Mouse (Mus musculus) midbrain, postnatal 0 days (tissue): ENCODE results near the gene Erp29. TPM values are rescaled to one million over a fixed set of nuclear protein-coding genes. Genes with fewer than 3 reads are reported as not detected.

Experiments
- ATAC-seq: fragments of 200-750 bp; cut with Nextera tagmentation; 2 replicates; pipeline ENCODE4 v1.8.0; 2017; ENCODE audit warnings: moderate number of reproducible peaks, mild to moderate bottlenecking, moderate TSS enrichment, moderate library complexity; ENCODE audit not compliant: low FRiP score
- DNase-seq: peaks from one replicate; pipeline ENCODE4 v3.0.0-alpha.2; 2015; ENCODE audit warnings: low spot score
- H3K27ac ChIP-seq: fragments of 300-500 bp; sonication (generic); 2 replicates; pipeline ENCODE4 v1.5.1; 2014; ENCODE audit warnings: low read depth, mild to moderate bottlenecking, low read length, mixed read lengths
- H3K27me3 ChIP-seq: fragments of 300-500 bp; sonication (generic); 2 replicates; pipeline ENCODE4 v1.6.1; 2014; ENCODE audit warnings: low read length, control low read depth, mixed read lengths; ENCODE audit not compliant: insufficient read depth
- H3K36me3 ChIP-seq: fragments of 300-500 bp; sonication (generic); 2 replicates; pipeline ENCODE4 v1.6.1; 2014; ENCODE audit warnings: low read length, control low read depth, mixed read lengths; ENCODE audit not compliant: insufficient read depth
- H3K4me1 ChIP-seq: fragments of 300-500 bp; sonication (generic); 2 replicates; pipeline ENCODE4 v1.6.1; 2014; ENCODE audit warnings: mild to moderate bottlenecking, control low read depth, antibody characterized with exemption, low read length, mixed read lengths; ENCODE audit not compliant: insufficient read depth
- H3K4me2 ChIP-seq: fragments of 300-500 bp; sonication (generic); 2 replicates; pipeline ENCODE4 v1.6.1; 2014; ENCODE audit warnings: low read depth, mild to moderate bottlenecking, low read length, mixed read lengths; ENCODE audit not compliant: poor library complexity, severe bottlenecking
- H3K4me3 ChIP-seq: fragments of 300-500 bp; sonication (generic); 2 replicates; pipeline ENCODE4 v1.5.1; 2014; ENCODE audit warnings: low read depth, mild to moderate bottlenecking, low read length, moderate library complexity
- H3K9ac ChIP-seq: fragments of 300-500 bp; sonication (generic); replicated peaks from 2 replicates; pipeline ENCODE4 v1.6.1; 2014; ENCODE audit warnings: mild to moderate bottlenecking, low read length, moderate library complexity, mixed read lengths; ENCODE audit not compliant: poor library complexity, severe bottlenecking
- H3K9me3 ChIP-seq: fragments of 300-500 bp; sonication (generic); 2 replicates; pipeline ENCODE4 v1.6.1; 2016; ENCODE audit warnings: low read length, control low read depth
- CTCF ChIP-seq: IDR thresholded peaks from 2 replicates; pipeline ENCODE4 v1.5.1; 2016; ENCODE audit warnings: antibody characterized with exemption, mild to moderate bottlenecking
- WGBS: fragments of 180-500 bp; shearing (Covaris S2); extraction: QIAGEN DNeasy Blood & Tissue Kit; methylation state at CpG from one replicate; pipeline ENCODE4 v1.1.7; 2014; 5-methylcytosine and 5-hydroxymethylcytosine counted together
- polyA plus RNA-seq: library from polyadenylated mRNA; unstranded; fragments of >200 nt; fragmentation: Nextera tagmentation; extraction: Ambion mirVana; gene quantifications from 2 replicates; pipeline ENCODE4 v1.2.1, GENCODE M21; 2015
- total RNA-seq: library from RNA; depleted of rRNA; stranded (reverse); fragments of >200 nt; gene quantifications from 2 replicates; pipeline ENCODE4 v1.2.3, GENCODE M21; 2014

Gene Erp29
- total and polyA plus RNA-seq, 2 experiments from 2014 or later, result 70.8 to 187 TPM

GRCm38 (mm10) chr5:121444870-121445269, 7.4 kb downstream of the Erp29 start:
- H3K4me3 ChIP-seq, result no peak overlapping the region
- H3K4me2 ChIP-seq, result no peak overlapping the region
- no peaks in the 10 kb centered on the region for H3K27me3 ChIP-seq
- 95% methylated on average over 5 of the region's 5 CpGs for WGBS
- H3K27ac ChIP-seq, result no peak overlapping the region
- no peak for TF ChIP-seq CTCF
- H3K9me3 ChIP-seq, result no peaks in the 10 kb centered on the region
- no peak overlapping the region for H3K9ac ChIP-seq
- DNase-seq (no peak), ATAC-seq (no peak)
- peaks cover 60% of the 10 kb centered on the region for H3K36me3 ChIP-seq
- no peaks in the 10 kb centered on the region for H3K4me1 ChIP-seq

GRCm38 (mm10) chr5:121443548-121443947, 8.8 kb downstream of the Erp29 start:
- DNase-seq (peak; percentile 69), ATAC-seq (no peak)
- no peaks in the 10 kb centered on the region for H3K9me3 ChIP-seq
- H3K27ac ChIP-seq, result no peak overlapping the region
- WGBS, result 93% methylated on average over 3 of the region's 3 CpGs
- TF ChIP-seq CTCF, result peak; percentile 71
- H3K36me3 ChIP-seq, result peaks cover 63% of the 10 kb centered on the region
- H3K4me2 ChIP-seq, result no peak overlapping the region
- no peak overlapping the region for H3K9ac ChIP-seq
- no peak overlapping the region for H3K4me3 ChIP-seq
- H3K4me1 ChIP-seq, result no peaks in the 10 kb centered on the region
- H3K27me3 ChIP-seq, result no peaks in the 10 kb centered on the region

GRCm38 (mm10) chr5:121438756-121439155, 13.6 kb downstream of the Erp29 start:
- DNase-seq, result no peak
- no peaks in the 10 kb centered on the region for H3K9me3 ChIP-seq
- no peak overlapping the region for H3K4me3 ChIP-seq
- H3K4me2 ChIP-seq, result no peak overlapping the region
- no peak overlapping the region for H3K27ac ChIP-seq
- H3K27me3 ChIP-seq, result no peaks in the 10 kb centered on the region
- WGBS, result 92% methylated on average over 11 of the region's 11 CpGs
- H3K9ac ChIP-seq, result no peak overlapping the region
- ATAC-seq, result no peak
- H3K36me3 ChIP-seq, result peaks cover 65% of the 10 kb centered on the region
- H3K4me1 ChIP-seq, result no peaks in the 10 kb centered on the region
- TF ChIP-seq CTCF, result no peak

- Histone ChIP-seq H3K27me3 (no peaks in the 10 kb centered on the region), H3K4me1 (no peaks in the 10 kb centered on the region), H3K27ac (no peak overlapping the region), H3K4me3 (no peak overlapping the region), H3K4me2 (no peak overlapping the region), H3K9ac (no peak overlapping the region), H3K36me3 (peaks cover 71% of the 10 kb centered on the region), H3K9me3 (no peaks in the 10 kb centered on the region)
- ATAC-seq, result no peak
- 78% methylated on average over 5 of the region's 5 CpGs for WGBS
- no peak for TF ChIP-seq CTCF
- DNase-seq, result no peak
These were observed 14.2 kb downstream of the Erp29 start for GRCm38 (mm10) chr5:121438131-121438530.

- ATAC-seq (no peak), DNase-seq (no peak)
- no peak for TF ChIP-seq CTCF
- Histone ChIP-seq H3K4me3 (no peak overlapping the region), H3K27me3 (no peaks in the 10 kb centered on the region), H3K4me2 (no peak overlapping the region), H3K9me3 (no peaks in the 10 kb centered on the region), H3K9ac (no peak overlapping the region), H3K27ac (no peak overlapping the region), H3K36me3 (peaks cover 90% of the 10 kb centered on the region), H3K4me1 (no peaks in the 10 kb centered on the region)
- 68% methylated on average over 3 of the region's 3 CpGs for WGBS
These were observed 23.4 kb downstream of the Erp29 start for GRCm38 (mm10) chr5:121428954-121429353.

- WGBS, result 95% methylated on average over 10 of the region's 10 CpGs
- ATAC-seq (no peak), DNase-seq (no peak)
- H3K4me2 ChIP-seq, result no peak overlapping the region
- no peaks in the 10 kb centered on the region for H3K9me3 ChIP-seq
- H3K4me1 ChIP-seq, result no peaks in the 10 kb centered on the region
- TF ChIP-seq CTCF, result no peak
- H3K27me3 ChIP-seq, result no peaks in the 10 kb centered on the region
- H3K36me3 ChIP-seq, result peaks cover 85% of the 10 kb centered on the region
- H3K27ac ChIP-seq, result no peak overlapping the region
- H3K4me3 ChIP-seq, result no peak overlapping the region
- no peak overlapping the region for H3K9ac ChIP-seq
These were observed 29.0 kb downstream of the Erp29 start for GRCm38 (mm10) chr5:121423297-121423696.
